34 mouse cellular contexts compared by ENCODE assay signal in the genomic region with DNA sequence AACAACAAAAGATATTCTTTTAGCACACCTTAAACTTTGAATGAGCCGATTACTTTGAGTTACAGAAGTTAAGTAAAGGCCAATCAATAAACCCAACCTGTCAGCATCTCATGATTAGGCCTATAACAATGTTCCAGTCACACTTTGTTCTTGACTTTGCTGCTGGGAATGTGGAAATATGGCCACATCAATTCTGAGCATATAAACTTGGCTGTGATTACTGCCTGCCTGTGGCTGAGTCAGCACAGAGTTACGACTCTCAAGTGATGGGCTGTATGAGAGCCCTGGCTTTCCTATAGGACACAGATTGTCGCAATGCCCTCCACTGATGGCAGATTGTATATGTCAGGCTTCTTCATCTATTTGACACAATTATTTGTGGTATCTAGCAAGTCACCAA.
"Had no signal": no experiment of that assay in that cellular context is flagged by ENCODE, and none has a peak within 500 bp of the region (broad histone marks: within the 10 kb centered on the region; RNA-seq: fewer than 3 reads in every experiment).

No protein-coding gene starts in this region.

- H3K4me3 ChIP-seq: heart, embryonic 12.5 days; heart, embryonic 13.5 days; heart, embryonic 15.5 days; hindbrain, embryonic 10.5 days; hindbrain, embryonic 12.5 days; hindbrain, embryonic 13.5 days; hindbrain, embryonic 15.5 days; intestine, embryonic 15.5 days; kidney, embryonic 15.5 days; layer of hippocampus, adult 2 months; left cerebral cortex, adult 2 months had no signal

- H3K27me3 ChIP-seq: heart, embryonic 12.5 days; heart, embryonic 13.5 days; heart, embryonic 15.5 days; hindbrain, embryonic 12.5 days; hindbrain, embryonic 13.5 days; hindbrain, embryonic 15.5 days; intestine, embryonic 15.5 days; kidney, embryonic 15.5 days had no signal

- H3K4me2 ChIP-seq: heart, embryonic 12.5 days; heart, embryonic 13.5 days; heart, embryonic 15.5 days; hindbrain, embryonic 12.5 days; hindbrain, embryonic 13.5 days; hindbrain, embryonic 14.5 days; hindbrain, embryonic 15.5 days; intestine, embryonic 15.5 days; kidney, embryonic 15.5 days had no signal

- H3K27ac ChIP-seq: heart, embryonic 13.5 days; heart, embryonic 15.5 days; hindbrain, embryonic 10.5 days; hindbrain, embryonic 12.5 days; hindbrain, embryonic 13.5 days; hindbrain, embryonic 14.5 days; hindbrain, embryonic 15.5 days; hindbrain, postnatal 0 days; intestine, embryonic 15.5 days; kidney, embryonic 15.5 days; kidney, postnatal 0 days; layer of hippocampus, adult 2 months; left cerebral cortex, adult 2 months had no signal

- H3K9me3 ChIP-seq: heart, embryonic 12.5 days; heart, embryonic 13.5 days; heart, embryonic 15.5 days; hindbrain, embryonic 10.5 days; hindbrain, embryonic 12.5 days; hindbrain, embryonic 13.5 days; hindbrain, embryonic 15.5 days; intestine, embryonic 15.5 days; kidney, embryonic 15.5 days had no signal

- H3K9ac ChIP-seq: heart, embryonic 12.5 days; heart, embryonic 13.5 days; heart, embryonic 15.5 days; hindbrain, embryonic 12.5 days; hindbrain, embryonic 13.5 days; hindbrain, embryonic 14.5 days; hindbrain, embryonic 15.5 days; intestine, embryonic 15.5 days; kidney, embryonic 15.5 days had no signal

- ATAC-seq: hindbrain, embryonic 16.5 days; hindbrain, postnatal 0 days; inflammation-experienced regulatory T-cells, adult 6 months; intestine, embryonic 15.5 days; intestine, embryonic 16.5 days; intestine, postnatal 0 days had no signal

- H3K4me1 ChIP-seq: heart, embryonic 12.5 days; heart, embryonic 13.5 days; heart, embryonic 15.5 days; hindbrain, embryonic 12.5 days; hindbrain, embryonic 15.5 days; intestine, embryonic 15.5 days; kidney, embryonic 15.5 days had no signal

- H3K36me3 ChIP-seq: heart, embryonic 12.5 days; heart, embryonic 13.5 days; heart, embryonic 15.5 days; hindbrain, embryonic 10.5 days; hindbrain, embryonic 12.5 days; hindbrain, embryonic 13.5 days; hindbrain, embryonic 15.5 days; intestine, embryonic 15.5 days; kidney, embryonic 15.5 days had no signal

- DNase-seq: heart, postnatal 10 days; heart, postnatal 14 days; heart, postnatal 36 days; heart, postnatal 4 days; kidney, adult 11 months; kidney, adult 18-20 months; kidney, adult 2 months; kidney, adult 8-10 months; kidney, adult 9 months; kidney, postnatal 10 days; kidney, postnatal 14 days; kidney, postnatal 25 days; kidney, postnatal 36 days; kidney, postnatal 4 days; layer of hippocampus, adult 9-11 months; layer of hippocampus, postnatal 36 days had no signal
